Mouse (Mus musculus) adipose tissue, adult 10 weeks (tissue): Measurements from ENCODE around the gene Srd5a1. TPM values are rescaled to one million over a fixed set of nuclear protein-coding genes. Genes with fewer than 3 reads are reported as not detected.

Experiments
- polyA plus RNA-seq: library from polyadenylated mRNA; stranded (reverse); fragments of 350-450 nt; fragmentation: Illumina TruSeq; extraction: RNeasy Lipid Tissue Mini Kit (QIAGEN cat#74804); gene quantifications from one replicate; pipeline ENCODE4 v1.2.3, GENCODE M21; 2014; ENCODE audit warnings: low read depth, low replicate concordance

The Srd5a1 gene
- polyA plus RNA-seq = 23.5 TPM

DNA sequence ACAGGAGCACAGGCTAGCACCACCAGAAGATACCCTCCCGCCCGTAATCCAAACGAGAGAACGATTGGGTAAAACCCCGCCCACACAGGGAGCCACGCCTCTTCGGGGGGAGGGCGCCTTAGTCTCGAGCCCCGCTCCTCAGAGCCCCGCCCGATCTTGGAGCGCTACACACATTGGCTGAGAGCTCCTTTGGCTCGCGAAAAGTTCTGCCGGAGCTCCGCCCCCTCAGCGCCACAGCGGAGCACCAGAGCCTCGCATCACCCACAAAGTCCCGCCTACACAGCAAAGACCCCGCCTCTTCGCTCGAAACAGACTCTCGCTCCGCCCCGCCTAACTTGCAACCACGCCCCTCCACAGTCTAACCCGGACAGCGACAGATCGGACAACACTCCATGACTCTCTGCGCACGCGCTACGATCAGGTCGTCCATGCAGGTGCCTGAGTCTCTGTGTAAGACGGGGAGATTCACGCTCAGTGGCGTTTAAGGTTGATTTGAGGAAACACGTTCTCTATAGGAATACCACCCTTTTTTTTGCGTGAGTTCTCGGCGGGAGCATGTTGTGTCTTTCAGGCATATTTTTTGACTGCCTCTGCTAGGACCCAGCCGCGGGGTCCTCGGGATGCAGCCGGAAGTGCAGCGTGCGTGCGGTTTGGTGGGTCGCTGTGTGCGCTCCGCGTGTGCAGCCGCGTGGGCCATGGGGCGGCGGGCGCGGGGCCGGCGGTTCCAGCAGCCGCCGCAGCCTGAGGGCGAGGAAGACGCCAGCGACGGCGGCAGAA lies at the start of gene Srd5a1:
Srd5a1 (minus strand) TSS at position 45 of the 777 bp plus-strand sequence.

DNA sequence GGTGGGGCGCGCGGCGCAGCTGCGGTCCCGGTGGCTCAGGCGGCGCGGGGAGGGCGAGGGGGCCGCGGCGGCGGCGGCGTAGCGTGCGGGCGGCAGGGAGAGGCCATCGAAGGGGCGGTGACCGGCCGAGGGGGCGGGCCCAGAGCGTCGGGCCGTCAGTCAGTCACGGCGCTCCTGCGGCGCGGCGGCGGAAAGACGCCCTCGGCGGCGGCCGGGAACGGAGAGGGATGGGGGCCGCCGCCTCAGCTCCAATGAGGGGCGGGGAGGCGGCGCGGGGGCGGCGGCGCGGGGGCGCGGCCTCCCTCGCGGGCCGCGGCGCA lies 76.9 kb downstream of the Srd5a1 start, which contains the start of gene Tent4a:
Tent4a (minus strand) TSS at position 284 of the 320 bp plus-strand sequence.

DNA sequence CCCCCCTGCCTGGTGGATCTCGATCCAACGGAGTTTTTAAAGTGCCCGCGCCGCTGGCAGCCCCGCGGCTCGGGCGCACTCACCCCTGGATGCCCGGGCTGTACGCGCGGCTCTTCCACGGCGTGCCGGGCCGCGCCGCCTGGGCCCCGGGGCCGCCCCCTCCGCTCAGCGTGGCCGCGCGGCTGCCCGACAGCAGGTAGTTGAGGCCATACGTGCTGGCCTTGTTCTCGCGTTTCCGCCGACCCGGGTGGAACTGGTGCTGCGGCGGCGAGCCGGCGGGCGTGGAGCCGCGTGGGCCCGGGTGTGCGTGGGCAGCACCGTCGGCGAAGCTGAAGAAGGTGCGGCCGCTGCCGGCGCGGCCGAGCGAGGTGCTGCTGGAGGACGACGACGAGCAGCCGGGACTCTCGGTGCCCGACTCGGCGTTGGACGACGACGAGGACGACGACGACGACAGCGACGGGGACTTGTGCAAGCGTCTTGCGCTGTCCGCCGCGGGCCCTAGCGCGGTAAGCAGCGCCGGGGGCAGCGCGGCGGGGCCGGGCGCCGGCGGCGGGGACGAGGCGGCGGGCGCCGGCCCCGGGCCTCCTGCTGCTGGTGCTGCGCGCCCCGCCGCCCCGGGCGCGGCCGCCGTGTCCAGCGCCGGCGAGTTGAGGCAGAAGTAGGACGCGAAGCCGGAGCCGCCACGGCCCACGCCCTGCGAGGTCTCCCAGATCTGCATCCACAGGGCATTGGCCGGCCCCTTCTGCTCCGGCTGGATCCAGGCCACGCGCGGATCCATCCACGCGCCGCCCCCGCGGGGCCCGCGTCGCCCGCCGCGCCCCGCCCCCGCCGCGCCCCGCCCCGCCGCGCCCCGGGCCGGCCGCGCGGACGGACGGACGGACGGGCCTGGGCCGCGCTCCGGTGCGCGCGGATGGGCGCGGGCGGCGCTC lies 77.6 kb downstream of the Srd5a1 start, which contains the start of gene Nsun2:
Nsun2 (plus strand) TSS at position 342 of the 929 bp plus-strand sequence.

Other genes with a start within 250 kb of the Srd5a1 start
- 50.4 TPM for gene Nsun2, start 77.7 kb downstream of the Srd5a1 start, polyA plus RNA-seq
- gene Tent4a, start 76.8 kb downstream of the Srd5a1 start, polyA plus RNA-seq = 12.8 TPM
- 0.50 TPM for gene Ube2ql1, start 128.4 kb upstream of the Srd5a1 start, polyA plus RNA-seq
- gene Med10, start 191.0 kb upstream of the Srd5a1 start, polyA plus RNA-seq = 50.3 TPM